Mouse (Mus musculus): ENCODE results near the gene Iqsec2. TPM values are rescaled to one million over a fixed set of nuclear protein-coding genes. Genes with fewer than 3 reads are reported as not detected.
A peak's percentile ranks its signal among the peaks of the same experiment; 100 is the strongest.
"Not testable (repeated sequence)": the region's sequence is repeated elsewhere in the genome, so short reads cannot be mapped to it uniquely, and the experiment has no call there.

Iqsec2 gene
- polyA plus RNA-seq, 1 experiment from 2014 or later = 1.9 TPM

GRCm38 (mm10) chrX:152234125-152234524 lies 90.1 kb downstream of the Iqsec2 start:
- DNase-seq (ENCODE audit: low spot score) = no peak
- peak overlapping the region; percentile 93; the same call in 1 of the 2 replicates for H3K27ac ChIP-seq
- H3K36me3 ChIP-seq = peaks cover 27% of the 10 kb centered on the region
- H3K9me3 ChIP-seq = no peaks in the 10 kb centered on the region
- H3K4me3 ChIP-seq = peak overlapping the region; percentile 89
- H3K27me3 ChIP-seq (ENCODE audit: insufficient read depth, poor library complexity, severe bottlenecking) = no peaks in the 10 kb centered on the region; the same call in 1 of the 2 replicates
- WGBS = 44% methylated on average over 3 of the region's 3 CpGs
- H3K4me1 ChIP-seq (replicated peaks) = peaks cover 15% of the 10 kb centered on the region

DNA sequence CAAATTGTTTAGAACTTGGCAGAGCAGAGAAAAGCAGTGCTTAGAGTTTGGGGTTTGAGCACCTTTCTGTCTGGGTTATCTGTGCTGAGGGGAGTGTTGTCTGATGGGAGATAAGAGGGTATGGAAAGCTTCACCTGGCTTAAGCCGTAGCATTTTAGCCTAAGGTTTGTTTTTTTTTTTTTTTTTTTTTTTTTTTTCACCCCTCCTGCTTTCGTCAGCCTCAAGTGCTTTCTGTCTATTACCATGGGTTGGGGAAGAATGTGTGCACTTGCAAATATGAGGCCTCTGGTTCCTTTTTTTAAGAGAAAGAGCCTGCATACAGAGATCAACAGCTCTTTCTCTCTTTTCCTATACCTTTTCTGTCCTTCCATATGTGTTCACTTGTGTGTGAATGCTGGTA lies 91.7 kb downstream of the Iqsec2 start:
- DNase-seq (ENCODE audit: low spot score) = no peak
- Histone ChIP-seq H3K27ac (no peak overlapping the region), H3K27me3 (ENCODE audit: insufficient read depth, poor library complexity, severe bottlenecking) (no peaks in the 10 kb centered on the region; the same call in 1 of the 2 replicates), H3K4me1 (replicated peaks) (peaks cover 15% of the 10 kb centered on the region), H3K9me3 (no peaks in the 10 kb centered on the region), H3K36me3 (peaks cover 44% of the 10 kb centered on the region), H3K4me3 (0 out of 2 replicates have a peak overlapping the region, but pooled peaks have one; percentile 89)
- WGBS = 92% methylated on average over 2 of the region's 2 CpGs

DNA sequence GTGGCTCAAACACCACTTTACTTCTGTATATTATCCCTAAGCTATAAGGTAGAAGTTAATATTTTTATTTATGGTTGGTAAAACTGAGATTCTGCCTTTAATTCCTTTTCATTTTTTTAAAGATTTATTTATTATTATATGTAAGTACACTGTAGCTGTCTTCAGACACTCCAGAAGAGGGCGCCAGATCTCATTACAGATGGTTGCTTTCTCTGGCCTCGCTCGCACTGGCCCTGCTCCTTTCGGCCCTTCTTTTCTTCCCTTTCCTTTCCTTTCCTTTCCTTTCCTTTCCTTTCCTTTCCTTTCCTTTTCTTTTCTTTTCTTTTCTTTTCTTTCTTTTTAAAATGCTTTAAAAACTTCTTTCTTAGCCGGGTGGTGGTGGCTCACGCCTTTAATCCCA lies 99.1 kb downstream of the Iqsec2 start:
- H3K4me3 ChIP-seq; DNase-seq (ENCODE audit: low spot score); H3K27me3 ChIP-seq (ENCODE audit: insufficient read depth, poor library complexity, severe bottlenecking); H3K27ac ChIP-seq; H3K9me3 ChIP-seq; H3K4me1 ChIP-seq (replicated peaks): not testable (repeated sequence)
- H3K36me3 ChIP-seq = peaks cover 98% of the 10 kb centered on the region
- WGBS = 85% methylated on average over 6 of the region's 6 CpGs

DNA sequence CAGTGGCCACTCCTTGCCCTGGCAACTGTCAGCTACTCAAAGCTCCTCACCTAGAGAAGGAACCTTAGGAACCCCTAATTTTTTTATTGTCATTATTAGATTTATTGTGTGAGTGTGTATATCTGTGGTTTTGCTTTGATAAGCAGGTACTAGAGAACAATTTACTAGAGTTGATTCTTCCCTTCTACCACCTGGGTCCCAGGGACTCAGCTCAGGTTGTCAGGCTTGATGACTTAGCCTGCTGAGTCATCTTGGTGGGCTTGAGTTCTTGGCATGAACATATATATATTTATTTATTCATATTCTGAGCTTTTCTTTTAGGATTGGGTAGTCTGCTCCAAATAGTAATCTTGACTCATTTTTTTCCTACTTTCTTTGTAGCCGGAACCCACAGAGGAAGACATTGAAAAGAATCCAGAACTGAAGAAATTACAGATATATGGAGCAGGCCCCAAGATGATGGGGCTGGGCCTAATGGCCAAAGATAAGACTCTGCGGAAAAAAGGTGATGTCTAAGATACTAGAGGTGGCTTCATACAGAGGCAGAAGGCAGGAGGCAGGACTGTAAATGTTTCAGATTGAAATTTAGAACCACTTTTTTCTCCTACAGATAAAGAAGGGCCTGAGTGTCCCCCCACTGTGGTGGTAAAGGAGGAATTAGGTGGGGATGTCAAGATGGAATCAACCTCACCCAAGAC lies 100.6 kb downstream of the Iqsec2 start:
- peaks cover 9% of the 10 kb centered on the region; the same call in 1 of the 2 replicates for H3K27me3 ChIP-seq (ENCODE audit: insufficient read depth, poor library complexity, severe bottlenecking)
- H3K4me3 ChIP-seq = no peak overlapping the region
- no peak overlapping the region for H3K27ac ChIP-seq
- H3K9me3 ChIP-seq = no peaks in the 10 kb centered on the region
- H3K36me3 ChIP-seq = peaks cover 98% of the 10 kb centered on the region
- no peaks in the 10 kb centered on the region for H3K4me1 ChIP-seq (replicated peaks)
- DNase-seq (ENCODE audit: low spot score) = no peak
- 93% methylated on average over 2 of the region's 2 CpGs for WGBS

DNA sequence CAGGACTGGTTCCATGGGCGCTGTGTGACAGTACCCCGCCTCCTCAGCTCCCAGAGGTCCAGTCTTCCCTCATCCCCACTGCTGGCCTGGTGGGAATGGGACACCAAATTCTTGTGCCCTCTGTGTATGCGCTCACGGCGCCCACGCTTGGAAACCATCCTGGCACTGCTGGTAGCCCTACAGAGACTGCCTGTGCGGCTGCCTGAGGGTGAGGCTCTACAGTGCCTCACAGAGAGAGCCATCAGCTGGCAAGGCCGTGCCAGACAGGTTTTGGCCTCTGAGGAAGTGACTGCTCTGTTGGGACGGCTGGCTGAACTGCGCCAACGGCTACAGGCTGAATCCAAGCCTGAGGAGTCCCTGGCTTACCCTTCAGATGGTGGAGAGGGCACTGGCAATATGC lies 127.1 kb downstream of the Iqsec2 start:
- DNase-seq (ENCODE audit: low spot score) = no peak
- H3K9me3 ChIP-seq = no peaks in the 10 kb centered on the region
- H3K4me1 ChIP-seq (replicated peaks) = no peaks in the 10 kb centered on the region
- no peak overlapping the region for H3K27ac ChIP-seq
- H3K4me3 ChIP-seq = no peak overlapping the region
- 95% methylated on average over 11 of the region's 11 CpGs for WGBS
- H3K36me3 ChIP-seq = peaks cover 99% of the 10 kb centered on the region
- peaks cover 13% of the 10 kb centered on the region; the same call in 1 of the 2 replicates for H3K27me3 ChIP-seq (ENCODE audit: insufficient read depth, poor library complexity, severe bottlenecking)

Other genes starting within 250 kb of the Iqsec2 start
- gene Hsd17b10, start 142.4 kb upstream of the Iqsec2 start, polyA plus RNA-seq (2016; fragmentation: Nextera tagmentation; extraction: Ambion mirVana) = 181 and 195 TPM in 2 replicates
- 4.5 and 4.9 TPM in 2 replicates for gene Ribc1, start 128.0 kb upstream of the Iqsec2 start, polyA plus RNA-seq (2016; fragmentation: Nextera tagmentation; extraction: Ambion mirVana)
- 71.1 and 107 TPM in 2 replicates for gene Smc1a, start 127.8 kb upstream of the Iqsec2 start, polyA plus RNA-seq (2016; fragmentation: Nextera tagmentation; extraction: Ambion mirVana)
- gene Kdm5c, start 88.8 kb downstream of the Iqsec2 start, polyA plus RNA-seq (2016; fragmentation: Nextera tagmentation; extraction: Ambion mirVana) = 62.7 and 70.6 TPM in 2 replicates
- 15.6 and 15.7 TPM in 2 replicates for gene Kantr, start 183.2 kb downstream of the Iqsec2 start, polyA plus RNA-seq (2016; fragmentation: Nextera tagmentation; extraction: Ambion mirVana)
- gene Tspyl2, start 198.2 kb downstream of the Iqsec2 start, polyA plus RNA-seq (2016; fragmentation: Nextera tagmentation; extraction: Ambion mirVana) = 33.4 and 39.6 TPM in 2 replicates
- gene Gpr173, start 224.4 kb downstream of the Iqsec2 start, polyA plus RNA-seq (2016; fragmentation: Nextera tagmentation; extraction: Ambion mirVana) = 4.5 and 7.6 TPM in 2 replicates